Mouse (Mus musculus): ENCODE data around the gene Gsc.

DNA sequence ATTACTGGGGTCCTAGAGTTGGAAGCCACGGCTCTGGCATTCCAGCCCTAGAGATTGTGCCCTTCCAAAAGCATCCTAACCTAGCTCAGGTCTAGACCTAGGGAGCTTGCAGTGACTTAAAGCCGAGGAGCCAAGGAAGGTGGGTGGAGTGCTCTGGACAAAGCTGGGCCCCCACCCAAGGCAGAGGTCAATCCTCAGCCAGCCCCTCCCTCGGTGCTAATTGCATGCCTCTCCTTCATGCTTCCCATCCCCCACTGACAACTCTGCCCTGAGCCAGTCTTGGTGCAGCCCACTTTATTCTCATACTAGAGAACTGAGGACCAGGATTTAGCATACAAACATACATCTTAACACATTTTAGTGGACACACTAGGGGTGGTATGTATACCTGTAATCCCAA lies 12.0 kb upstream of the Gsc start:
- TF ChIP-seq CTCF (IDR thresholded peaks at IDR 0.05; ENCODE audit: low read depth, low read length) (no peak), GATA1 (IDR thresholded peaks at IDR 0.05; ENCODE audit: borderline replicate concordance, low read length) (no peak), POLR2AphosphoS5 (IDR thresholded peaks at IDR 0.05; ENCODE audit: insufficient replicate concordance, low read depth, low read length) (no peak), GATA2 (IDR thresholded peaks at IDR 0.05; ENCODE audit: borderline replicate concordance, low read depth, low read length) (no peak), TAL1 (conservative IDR thresholded peaks at IDR 0.05; ENCODE audit: low read depth, low read length) (no peak)

Measured in G1E (cell line).